Mouse (Mus musculus) intestine, postnatal 0 days (tissue): Measurements from ENCODE around the gene Gm13102. TPM values are rescaled to one million over a fixed set of nuclear protein-coding genes. Genes with fewer than 3 reads are reported as not detected.
"Not testable (repeated sequence)": the region's sequence is repeated elsewhere in the genome, so short reads cannot be mapped to it uniquely, and the experiment has no call there.

Experiments used
- ATAC-seq: fragments of 200-750 bp; cut with Nextera tagmentation; 2 replicates; pipeline ENCODE4 v1.8.0; 2017; ENCODE audit warnings: mild to moderate bottlenecking, moderate TSS enrichment, moderate library complexity
- H3K27ac ChIP-seq: fragments of 300-500 bp; sonication (generic); 2 replicates; pipeline ENCODE4 v1.5.1; 2014; ENCODE audit warnings: mild to moderate bottlenecking, low read depth, low read length, moderate library complexity
- H3K27me3 ChIP-seq: fragments of 300-500 bp; sonication (generic); replicated peaks from 2 replicates; pipeline ENCODE4 v1.6.1; 2014; ENCODE audit warnings: low read length, mixed read lengths; ENCODE audit not compliant: control insufficient read depth, insufficient read depth
- H3K36me3 ChIP-seq: fragments of 300-500 bp; sonication (generic); 2 replicates; pipeline ENCODE4 v1.6.1; 2014; ENCODE audit warnings: mild to moderate bottlenecking, moderate library complexity; ENCODE audit not compliant: control insufficient read depth, insufficient read depth
- H3K4me1 ChIP-seq: fragments of 300-500 bp; sonication (generic); replicated peaks from 2 replicates; pipeline ENCODE4 v1.6.1; 2014; ENCODE audit warnings: antibody characterized with exemption, low read length, mixed read lengths; ENCODE audit not compliant: control insufficient read depth, insufficient read depth
- H3K4me2 ChIP-seq: fragments of 300-500 bp; sonication (generic); replicated peaks from 2 replicates; pipeline ENCODE4 v1.6.1; 2014; ENCODE audit warnings: low read depth, mild to moderate bottlenecking, moderate library complexity
- H3K4me3 ChIP-seq: fragments of 300-500 bp; sonication (generic); 2 replicates; pipeline ENCODE4 v1.5.1; 2014; ENCODE audit warnings: low read depth, low read length
- H3K9ac ChIP-seq: fragments of 300-500 bp; sonication (generic); 2 replicates; pipeline ENCODE4 v1.6.1; 2014; ENCODE audit warnings: mild to moderate bottlenecking, low read depth, low read length
- H3K9me3 ChIP-seq: fragments of 300-500 bp; sonication (generic); 2 replicates; pipeline ENCODE4 v1.6.1; 2016; ENCODE audit warnings: mixed run types; ENCODE audit not compliant: control insufficient read depth
- WGBS: fragments of 180-500 bp; shearing (Covaris S2); extraction: QIAGEN DNeasy Blood & Tissue Kit; methylation state at CpG from one replicate; pipeline ENCODE4 v1.1.7; 2014; 5-methylcytosine and 5-hydroxymethylcytosine counted together
- polyA plus RNA-seq: library from polyadenylated mRNA; unstranded; fragments of >200 nt; fragmentation: Nextera tagmentation; extraction: Ambion mirVana; gene quantifications from 2 replicates; pipeline ENCODE4 v1.2.1, GENCODE M21; 2015

The Gm13102 gene
- not detected in 2 replicates for polyA plus RNA-seq

GRCm38 (mm10) chr4:144106174-144106573 is at the start of gene Gm13102:
Gene Gm13102, plus strand, starts transcription at chr4:144106474.
- not testable (repeated sequence) for H3K27ac ChIP-seq, ATAC-seq, H3K9me3 ChIP-seq, H3K9ac ChIP-seq, H3K4me3 ChIP-seq, H3K4me2 ChIP-seq, H3K27me3 ChIP-seq, H3K4me1 ChIP-seq, H3K36me3 ChIP-seq
- WGBS: no CpG with 5 or more reads among the region's 2 CpGs

DNA sequence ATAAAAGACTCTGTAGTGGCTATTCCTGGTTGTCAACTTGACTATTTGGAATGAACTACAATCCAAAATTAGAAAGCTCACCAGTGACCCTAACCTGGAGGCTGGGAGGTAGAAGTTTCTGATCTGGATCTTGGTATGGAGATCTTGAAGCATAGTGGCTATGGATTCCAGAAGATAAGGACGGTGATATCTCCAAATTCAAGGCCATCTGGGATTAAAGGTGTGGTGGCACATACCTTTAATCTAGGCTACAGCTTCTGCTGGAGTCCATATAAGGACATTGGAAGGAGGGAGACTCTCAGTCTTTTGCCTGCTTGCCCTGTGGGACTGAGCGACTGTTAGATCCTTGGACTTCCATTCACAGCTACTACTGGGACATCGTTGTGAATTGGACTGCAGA is 47.4 kb upstream of the Gm13102 start, which contains the start of gene Pramel4:
Pramel4 (plus strand) TSS at position 301 of the 400 bp plus-strand sequence.
- not testable (repeated sequence) for H3K27me3 ChIP-seq, H3K36me3 ChIP-seq, H3K4me3 ChIP-seq, H3K4me2 ChIP-seq, H3K9ac ChIP-seq, H3K4me1 ChIP-seq, H3K9me3 ChIP-seq, ATAC-seq, H3K27ac ChIP-seq
- 88% methylated on average over 3 of the region's 3 CpGs for WGBS

Other genes starting within 250 kb of the Gm13102 start
- not detected in 2 replicates for gene Pramef6, start 206.1 kb upstream of the Gm13102 start, polyA plus RNA-seq
- not detected in 2 replicates for gene Pramef25, start 155.5 kb upstream of the Gm13102 start, polyA plus RNA-seq
- gene Gm13101, start 139.5 kb upstream of the Gm13102 start, polyA plus RNA-seq: not detected in 2 replicates
- not detected in 2 replicates for gene Pramef17, start 112.1 kb upstream of the Gm13102 start, polyA plus RNA-seq
- not detected in 2 replicates for gene Pramel4, start 47.3 kb upstream of the Gm13102 start, polyA plus RNA-seq
- gene Oog3, start 56.2 kb downstream of the Gm13102 start, polyA plus RNA-seq: not detected in 2 replicates
- gene Oog2, start 84.2 kb downstream of the Gm13102 start, polyA plus RNA-seq: not detected in 2 replicates
- gene C87977, start 106.8 kb downstream of the Gm13102 start, polyA plus RNA-seq: not detected in 2 replicates
- not detected in 2 replicates for gene Pramel5, start 174.0 kb downstream of the Gm13102 start, polyA plus RNA-seq
- gene Gm13128, start 223.8 kb downstream of the Gm13102 start, polyA plus RNA-seq: not detected in 2 replicates